Mouse (Mus musculus) midbrain, embryonic 15.5 days (tissue): ENCODE measurements around the gene Msln. TPM values are rescaled to one million over a fixed set of nuclear protein-coding genes. Genes with fewer than 3 reads are reported as not detected.

ENCODE experiments used
- ATAC-seq: fragments of 200-750 bp; cut with Nextera tagmentation; replicated peaks from 2 replicates; pipeline ENCODE4 v1.8.0; 2017; ENCODE audit warnings: moderate TSS enrichment
- H3K27ac ChIP-seq: fragments of 300-500 bp; sonication (generic); 2 replicates; pipeline ENCODE4 v1.5.1; 2015; ENCODE audit warnings: mild to moderate bottlenecking, inconsistent platforms
- H3K27me3 ChIP-seq: fragments of 300-500 bp; sonication (generic); replicated peaks from 2 replicates; pipeline ENCODE4 v1.6.1; 2015; ENCODE audit warnings: inconsistent platforms
- H3K36me3 ChIP-seq: fragments of 300-500 bp; sonication (generic); replicated peaks from 2 replicates; pipeline ENCODE4 v1.6.1; 2015; ENCODE audit warnings: inconsistent platforms
- H3K4me1 ChIP-seq: fragments of 300-500 bp; sonication (generic); 2 replicates; pipeline ENCODE4 v1.6.1; 2015; ENCODE audit warnings: inconsistent platforms
- H3K4me2 ChIP-seq: fragments of 300-500 bp; sonication (generic); 2 replicates; pipeline ENCODE4 v1.6.1; 2015; ENCODE audit warnings: inconsistent platforms, mild to moderate bottlenecking, moderate library complexity
- H3K4me3 ChIP-seq: fragments of 300-500 bp; sonication (generic); 2 replicates; pipeline ENCODE4 v1.5.1; 2015; ENCODE audit warnings: mild to moderate bottlenecking, inconsistent platforms
- H3K9ac ChIP-seq: fragments of 300-500 bp; sonication (generic); 2 replicates; pipeline ENCODE4 v1.6.1; 2015; ENCODE audit warnings: mild to moderate bottlenecking, inconsistent platforms
- H3K9me3 ChIP-seq: fragments of 300-500 bp; sonication (generic); 2 replicates; pipeline ENCODE4 v1.6.1; 2016; ENCODE audit warnings: inconsistent platforms
- WGBS: fragments of 180-500 bp; shearing (Covaris S2); methylation state at CpG from one replicate; pipeline ENCODE4 v1.1.7; 2015; ENCODE audit warnings: mixed read lengths; 5-methylcytosine and 5-hydroxymethylcytosine counted together
- polyA plus RNA-seq: library from polyadenylated mRNA; unstranded; fragments of >200 nt; fragmentation: Nextera tagmentation; extraction: Ambion mirVana; gene quantifications from 2 replicates; pipeline ENCODE4 v1.2.1, GENCODE M21; 2015

The Msln gene
- polyA plus RNA-seq, result 0.32 and 0.43 TPM in 2 replicates

GRCm38 (mm10) chr17:25754241-25754640, at the start of gene Msln:
Gene Msln (minus strand): TSS chr17:25754378.
- Histone ChIP-seq H3K27ac (no peak within 1 kb of the TSS), H3K4me2 (no peak within 1 kb of the TSS), H3K27me3 (no peaks in the 10 kb centered on the region), H3K36me3 (no peaks in the 10 kb centered on the region), H3K4me3 (no peak within 1 kb of the TSS), H3K9ac (no peak within 1 kb of the TSS), H3K9me3 (no peaks in the 10 kb centered on the region), H3K4me1 (no peaks in the 10 kb centered on the region)
- no peak for ATAC-seq
- 89% methylated on average over 9 of the region's 9 CpGs for WGBS

GRCm38 (mm10) chr17:25802825-25803517, 48.8 kb upstream of the Msln start:
- ATAC-seq, result peak; percentile 94
- H3K9ac ChIP-seq, result peak overlapping the region; percentile 31
- peak overlapping the region; percentile 43 for H3K4me2 ChIP-seq
- H3K36me3 ChIP-seq, result no peaks in the 10 kb centered on the region
- 9% methylated on average over 10 of the region's 10 CpGs for WGBS
- H3K4me1 ChIP-seq, result peaks cover 31% of the 10 kb centered on the region
- H3K27ac ChIP-seq, result peak overlapping the region; percentile 93
- peak overlapping the region; percentile 18 for H3K4me3 ChIP-seq
- no peaks in the 10 kb centered on the region for H3K27me3 ChIP-seq
- no peaks in the 10 kb centered on the region for H3K9me3 ChIP-seq

GRCm38 (mm10) chr17:25801029-25801428, 46.9 kb upstream of the Msln start:
- Histone ChIP-seq H3K9me3 (no peaks in the 10 kb centered on the region), H3K4me1 (peaks cover 44% of the 10 kb centered on the region), H3K27ac (no peak overlapping the region), H3K27me3 (no peaks in the 10 kb centered on the region; the same call in 1 of the 2 replicates), H3K4me2 (no peak overlapping the region), H3K9ac (no peak overlapping the region), H3K36me3 (no peaks in the 10 kb centered on the region), H3K4me3 (no peak overlapping the region)
- ATAC-seq, result no peak
- WGBS, result 11% methylated on average over 6 of the region's 6 CpGs

GRCm38 (mm10) chr17:25796951-25797369, 42.8 kb upstream of the Msln start, which contains the start of gene Metrn:
Gene Metrn (minus strand): TSS chr17:25797136.
- peak; percentile 44; the same call in 1 of the 2 replicates for ATAC-seq
- peaks cover 48% of the 10 kb centered on the region for H3K4me1 ChIP-seq
- no peaks in the 10 kb centered on the region; the same call in 1 of the 2 replicates for H3K27me3 ChIP-seq
- WGBS, result 0% methylated on average over 35 of the region's 35 CpGs
- no peaks in the 10 kb centered on the region for H3K36me3 ChIP-seq
- peak within 1 kb of the TSS; percentile 48 for H3K9ac ChIP-seq
- H3K4me3 ChIP-seq, result peak within 1 kb of the TSS; percentile 57
- H3K9me3 ChIP-seq, result no peaks in the 10 kb centered on the region
- H3K27ac ChIP-seq, result peak within 1 kb of the TSS; percentile 59
- H3K4me2 ChIP-seq, result peak within 1 kb of the TSS; percentile 92

GRCm38 (mm10) chr17:25796211-25796771, 42.1 kb upstream of the Msln start:
- under 1% methylated on average over 37 of the region's 37 CpGs for WGBS
- peak overlapping the region; percentile 92 for H3K4me2 ChIP-seq
- H3K9ac ChIP-seq, result peak overlapping the region; percentile 48
- no peaks in the 10 kb centered on the region; the same call in 1 of the 2 replicates for H3K27me3 ChIP-seq
- no peak for ATAC-seq
- peak overlapping the region; percentile 59 for H3K27ac ChIP-seq
- peak overlapping the region; percentile 57 for H3K4me3 ChIP-seq
- H3K9me3 ChIP-seq, result no peaks in the 10 kb centered on the region
- peaks cover 47% of the 10 kb centered on the region for H3K4me1 ChIP-seq
- no peaks in the 10 kb centered on the region for H3K36me3 ChIP-seq

GRCm38 (mm10) chr17:25795609-25796092, 41.5 kb upstream of the Msln start, which contains the start of gene AC134908.4:
Gene AC134908.4 (minus strand): TSS chr17:25795659.
- Histone ChIP-seq H3K4me2 (peak within 1 kb of the TSS; percentile 92), H3K27me3 (no peaks in the 10 kb centered on the region; the same call in 1 of the 2 replicates), H3K36me3 (no peaks in the 10 kb centered on the region), H3K4me3 (peak within 1 kb of the TSS; percentile 57), H3K27ac (peak within 1 kb of the TSS; percentile 59), H3K9me3 (no peaks in the 10 kb centered on the region), H3K9ac (peak within 1 kb of the TSS; percentile 48), H3K4me1 (peaks cover 52% of the 10 kb centered on the region)
- ATAC-seq, result no peak
- WGBS, result 7% methylated on average over 6 of the region's 6 CpGs

- H3K27me3 ChIP-seq, result no peaks in the 10 kb centered on the region; the same call in 1 of the 2 replicates
- no peak for ATAC-seq
- H3K4me3 ChIP-seq, result 0 out of 2 replicates have a peak overlapping the region, but pooled peaks have one; percentile 57
- peak overlapping the region; percentile 92 for H3K4me2 ChIP-seq
- H3K9me3 ChIP-seq, result no peaks in the 10 kb centered on the region
- H3K9ac ChIP-seq, result no peak overlapping the region
- H3K36me3 ChIP-seq, result no peaks in the 10 kb centered on the region
- 39% methylated on average over 17 of the region's 17 CpGs for whole genome bisulfite sequencing
- H3K27ac ChIP-seq, result peak overlapping the region; percentile 59; the same call in 1 of the 2 replicates
- H3K4me1 ChIP-seq, result peaks cover 55% of the 10 kb centered on the region
Observed at GRCm38 (mm10) chr17:25794998-25795397, 40.8 kb upstream of the Msln start.

GRCm38 (mm10) chr17:25794197-25794596, 40.0 kb upstream of the Msln start:
- Histone ChIP-seq H3K27ac (no peak overlapping the region), H3K4me2 (peak overlapping the region; percentile 2; the same call in 1 of the 2 replicates), H3K27me3 (no peaks in the 10 kb centered on the region; the same call in 1 of the 2 replicates), H3K36me3 (0 out of 2 replicates have a peak, but pooled peaks cover 3% of the 10 kb centered on the region), H3K9me3 (no peaks in the 10 kb centered on the region), H3K4me3 (no peak overlapping the region), H3K9ac (no peak overlapping the region), H3K4me1 (peaks cover 55% of the 10 kb centered on the region)
- ATAC-seq, result no peak
- 14% methylated on average over 13 of the region's 13 CpGs for WGBS

GRCm38 (mm10) chr17:25792615-25793014, 38.4 kb upstream of the Msln start, which contains the start of gene Fam173a:
Gene Fam173a (minus strand): TSS chr17:25792901.
- Histone ChIP-seq H3K9me3 (no peaks in the 10 kb centered on the region), H3K4me1 (peaks cover 55% of the 10 kb centered on the region), H3K27ac (peak within 1 kb of the TSS; percentile 95), H3K4me2 (peak within 1 kb of the TSS; percentile 95), H3K9ac (peak within 1 kb of the TSS; percentile 83), H3K27me3 (no peaks in the 10 kb centered on the region; the same call in 1 of the 2 replicates), H3K36me3 (peaks cover 10% of the 10 kb centered on the region; the same call in 1 of the 2 replicates), H3K4me3 (peak within 1 kb of the TSS; percentile 61)
- peak; percentile 50 for ATAC-seq
- 0% methylated on average over 14 of the region's 14 CpGs for WGBS

GRCm38 (mm10) chr17:25791843-25792527, 37.8 kb upstream of the Msln start:
- Histone ChIP-seq H3K27me3 (no peaks in the 10 kb centered on the region; the same call in 1 of the 2 replicates), H3K27ac (peak overlapping the region; percentile 95), H3K4me3 (peak overlapping the region; percentile 61), H3K9me3 (no peaks in the 10 kb centered on the region), H3K4me2 (peak overlapping the region; percentile 95), H3K4me1 (peaks cover 50% of the 10 kb centered on the region), H3K36me3 (peaks cover 11% of the 10 kb centered on the region; the same call in 1 of the 2 replicates), H3K9ac (peak overlapping the region; percentile 83)
- ATAC-seq, result peak; percentile 75
- WGBS, result under 1% methylated on average over 45 of the region's 45 CpGs

GRCm38 (mm10) chr17:25791320-25791842, 37.2 kb upstream of the Msln start:
- WGBS, result 28% methylated on average over 19 of the region's 19 CpGs
- peak overlapping the region; percentile 61 for H3K4me3 ChIP-seq
- H3K4me2 ChIP-seq, result peak overlapping the region; percentile 95
- H3K27me3 ChIP-seq, result no peaks in the 10 kb centered on the region; the same call in 1 of the 2 replicates
- H3K9me3 ChIP-seq, result no peaks in the 10 kb centered on the region
- ATAC-seq, result no peak; the same call in 1 of the 2 replicates
- peaks cover 44% of the 10 kb centered on the region for H3K4me1 ChIP-seq
- H3K36me3 ChIP-seq, result peaks cover 11% of the 10 kb centered on the region; the same call in 1 of the 2 replicates
- H3K27ac ChIP-seq, result peak overlapping the region; percentile 95
- peak overlapping the region; percentile 83 for H3K9ac ChIP-seq
